Mouse (Mus musculus): ENCODE measurements around the gene 1110002E22Rik. TPM values are rescaled to one million over a fixed set of nuclear protein-coding genes. Genes with fewer than 3 reads are reported as not detected.

The 1110002E22Rik gene
- total and polyA plus RNA-seq, 2 experiments from 2014 or later: 0.05 to 0.10 TPM

- H3K36me3 ChIP-seq (ENCODE audit: insufficient read depth, low read length): no peaks in the 10 kb centered on the region
- no peak for ATAC-seq
- WGBS: 86% methylated on average over 4 of the region's 4 CpGs
- no peak overlapping the region for H3K27ac ChIP-seq
- no peak for TF ChIP-seq CTCF (IDR thresholded peaks at IDR 0.05; ENCODE audit: low read depth)
- H3K4me1 ChIP-seq (ENCODE audit: insufficient read depth, low read length): no peaks in the 10 kb centered on the region
- no peak overlapping the region for H3K4me2 ChIP-seq (ENCODE audit: low read depth, low read length)
- H3K4me3 ChIP-seq (ENCODE audit: low read length): no peak overlapping the region
- DNase-seq (ENCODE audit: low spot score): no peak
- no peak overlapping the region for H3K9ac ChIP-seq (replicated peaks; ENCODE audit: low read length)
- H3K9me3 ChIP-seq (ENCODE audit: low read length): no peaks in the 10 kb centered on the region
- no peaks in the 10 kb centered on the region for H3K27me3 ChIP-seq (ENCODE audit: insufficient read depth, low read length)
These were observed 37.1 kb downstream of the 1110002E22Rik start for GRCm38 (mm10) chr3:138101936-138102335.

DNA sequence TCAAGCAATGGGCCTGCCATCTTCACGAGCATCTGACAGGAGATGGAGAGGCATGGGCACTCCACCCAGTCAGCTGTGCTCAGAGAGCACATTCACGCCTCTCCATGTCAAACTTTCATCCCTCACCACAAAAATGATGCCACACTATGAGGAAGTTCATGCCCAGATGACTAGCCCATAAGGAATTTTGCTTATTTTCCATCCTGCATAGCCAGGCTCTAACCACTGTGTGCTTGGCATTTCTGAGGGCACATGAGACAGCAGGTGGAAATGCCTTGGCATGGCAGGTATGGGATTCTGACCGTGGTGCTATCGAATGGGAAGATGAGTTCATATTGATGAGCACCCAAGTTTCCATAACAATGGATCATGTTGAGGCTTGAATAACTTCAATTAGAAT is 38.8 kb downstream of the 1110002E22Rik start:
- DNase-seq (ENCODE audit: low spot score): no peak

GRCm38 (mm10) chr3:138105056-138105455 is 40.2 kb downstream of the 1110002E22Rik start:
- 66% methylated on average over 5 of the region's 5 CpGs for WGBS
- Histone ChIP-seq H3K27me3 (ENCODE audit: insufficient read depth, low read length) (no peaks in the 10 kb centered on the region), H3K4me2 (ENCODE audit: low read depth, low read length) (no peak overlapping the region), H3K9me3 (ENCODE audit: low read length) (no peaks in the 10 kb centered on the region), H3K4me1 (ENCODE audit: insufficient read depth, low read length) (no peaks in the 10 kb centered on the region), H3K27ac (no peak overlapping the region), H3K36me3 (ENCODE audit: insufficient read depth, low read length) (no peaks in the 10 kb centered on the region), H3K4me3 (ENCODE audit: low read length) (no peak overlapping the region), H3K9ac (replicated peaks; ENCODE audit: low read length) (no peak overlapping the region)
- ATAC-seq (no peak), DNase-seq (ENCODE audit: low spot score) (no peak)
- TF ChIP-seq CTCF (IDR thresholded peaks at IDR 0.05; ENCODE audit: low read depth): no peak

More for the DNA sequence above, 38.8 kb downstream of the 1110002E22Rik start:
- H3K4me1 ChIP-seq (ENCODE audit: insufficient read depth, low read length): no peaks in the 10 kb centered on the region
- H3K9me3 ChIP-seq (ENCODE audit: low read length): no peaks in the 10 kb centered on the region
- H3K4me2 ChIP-seq (ENCODE audit: low read depth, low read length): no peak overlapping the region
- ATAC-seq: no peak
- H3K4me3 ChIP-seq (ENCODE audit: low read length): no peak overlapping the region
- no peak for TF ChIP-seq CTCF (IDR thresholded peaks at IDR 0.05; ENCODE audit: low read depth)
- 89% methylated on average over 4 of the region's 4 CpGs for WGBS
- H3K27me3 ChIP-seq (ENCODE audit: insufficient read depth, low read length): no peaks in the 10 kb centered on the region
- no peak overlapping the region for H3K27ac ChIP-seq
- no peaks in the 10 kb centered on the region for H3K36me3 ChIP-seq (ENCODE audit: insufficient read depth, low read length)
- H3K9ac ChIP-seq (replicated peaks; ENCODE audit: low read length): no peak overlapping the region

DNA sequence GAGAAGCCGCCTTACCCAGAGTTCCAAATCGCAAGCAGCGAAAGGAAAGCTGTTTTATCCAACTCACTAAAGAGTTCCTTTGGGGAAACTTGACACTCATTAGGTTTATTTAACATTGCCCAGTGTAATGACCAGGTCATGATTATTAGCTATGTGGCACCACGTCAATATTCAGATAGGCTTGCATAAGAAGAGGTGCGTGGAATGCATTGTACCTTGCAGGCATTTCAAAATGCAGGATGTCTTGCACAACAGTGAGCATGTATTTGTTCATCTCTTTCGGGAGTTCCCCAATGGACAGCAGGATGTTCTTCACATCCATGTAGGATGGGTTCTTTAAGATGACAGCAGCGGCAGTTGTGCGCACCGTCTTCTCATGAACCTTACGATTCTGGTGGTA is 42.0 kb downstream of the 1110002E22Rik start:
- ATAC-seq: no peak
- H3K4me1 ChIP-seq (ENCODE audit: insufficient read depth, low read length): no peaks in the 10 kb centered on the region
- 97% methylated on average over 10 of the region's 10 CpGs for WGBS
- TF ChIP-seq CTCF (IDR thresholded peaks at IDR 0.05; ENCODE audit: low read depth): no peak
- H3K27me3 ChIP-seq (ENCODE audit: insufficient read depth, low read length): no peaks in the 10 kb centered on the region
- DNase-seq (ENCODE audit: low spot score): no peak
- no peak overlapping the region for H3K4me2 ChIP-seq (ENCODE audit: low read depth, low read length)
- H3K9me3 ChIP-seq (ENCODE audit: low read length): no peaks in the 10 kb centered on the region
- no peak overlapping the region for H3K9ac ChIP-seq (replicated peaks; ENCODE audit: low read length)
- H3K4me3 ChIP-seq (ENCODE audit: low read length): no peak overlapping the region
- no peaks in the 10 kb centered on the region for H3K36me3 ChIP-seq (ENCODE audit: insufficient read depth, low read length)
- no peak overlapping the region for H3K27ac ChIP-seq

GRCm38 (mm10) chr3:138110910-138111782 is 46.3 kb downstream of the 1110002E22Rik start:
- Histone ChIP-seq H3K36me3 (ENCODE audit: insufficient read depth, low read length) (no peaks in the 10 kb centered on the region), H3K4me2 (ENCODE audit: low read depth, low read length) (no peak overlapping the region), H3K9ac (replicated peaks; ENCODE audit: low read length) (no peak overlapping the region), H3K4me3 (ENCODE audit: low read length) (no peak overlapping the region), H3K27ac (no peak overlapping the region), H3K9me3 (ENCODE audit: low read length) (no peaks in the 10 kb centered on the region), H3K27me3 (ENCODE audit: insufficient read depth, low read length) (no peaks in the 10 kb centered on the region), H3K4me1 (ENCODE audit: insufficient read depth, low read length) (no peaks in the 10 kb centered on the region)
- no peak for TF ChIP-seq CTCF (IDR thresholded peaks at IDR 0.05; ENCODE audit: low read depth)
- DNase-seq (ENCODE audit: low spot score): no peak
- 93% methylated on average over 19 of the region's 19 CpGs for WGBS
- no peak for ATAC-seq

- Histone ChIP-seq H3K9me3 (ENCODE audit: low read length) (no peaks in the 10 kb centered on the region), H3K9ac (replicated peaks; ENCODE audit: low read length) (no peak overlapping the region), H3K36me3 (ENCODE audit: insufficient read depth, low read length) (no peaks in the 10 kb centered on the region), H3K4me3 (ENCODE audit: low read length) (no peak overlapping the region), H3K4me1 (ENCODE audit: insufficient read depth, low read length) (no peaks in the 10 kb centered on the region), H3K4me2 (ENCODE audit: low read depth, low read length) (no peak overlapping the region), H3K27ac (no peak overlapping the region), H3K27me3 (ENCODE audit: insufficient read depth, low read length) (no peaks in the 10 kb centered on the region)
- no peak for TF ChIP-seq CTCF (IDR thresholded peaks at IDR 0.05; ENCODE audit: low read depth)
- ATAC-seq (no peak), DNase-seq (ENCODE audit: low spot score) (no peak)
- 82% methylated on average over 17 of the region's 17 CpGs for WGBS
These were observed 49.3 kb downstream of the 1110002E22Rik start for GRCm38 (mm10) chr3:138114106-138114505.

DNA sequence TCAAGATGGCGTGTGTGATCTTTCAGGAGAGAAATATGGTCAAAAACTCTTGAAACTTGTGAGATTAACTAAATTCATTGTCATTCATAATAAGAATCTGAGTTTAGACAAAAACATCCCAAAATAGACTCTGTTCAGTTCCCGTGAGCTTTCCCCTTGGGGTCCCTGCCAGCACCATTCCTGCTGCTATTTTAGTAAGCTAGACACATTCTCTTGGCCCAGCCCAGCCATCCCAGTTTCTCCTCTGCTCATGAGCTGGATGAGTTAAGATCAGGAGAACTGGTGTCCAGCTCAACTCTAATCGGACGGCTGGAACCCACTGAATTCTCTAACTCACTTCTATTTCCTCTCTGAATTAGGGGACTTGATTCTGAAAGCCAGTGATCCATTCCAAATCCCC is 52.0 kb downstream of the 1110002E22Rik start:
- no peaks in the 10 kb centered on the region for H3K4me1 ChIP-seq (ENCODE audit: insufficient read depth, low read length)
- H3K4me2 ChIP-seq (ENCODE audit: low read depth, low read length): no peak overlapping the region
- H3K4me3 ChIP-seq (ENCODE audit: low read length): no peak overlapping the region
- WGBS: 92% methylated on average over 4 of the region's 4 CpGs
- no peak overlapping the region for H3K27ac ChIP-seq
- DNase-seq (ENCODE audit: low spot score) (no peak), ATAC-seq (no peak)
- H3K36me3 ChIP-seq (ENCODE audit: insufficient read depth, low read length): no peaks in the 10 kb centered on the region
- H3K27me3 ChIP-seq (ENCODE audit: insufficient read depth, low read length): no peaks in the 10 kb centered on the region
- H3K9ac ChIP-seq (replicated peaks; ENCODE audit: low read length): no peak overlapping the region
- H3K9me3 ChIP-seq (ENCODE audit: low read length): no peaks in the 10 kb centered on the region
- TF ChIP-seq CTCF (IDR thresholded peaks at IDR 0.05; ENCODE audit: low read depth): no peak
